Mouse (Mus musculus) retina, postnatal 7 days (tissue): Measurements from ENCODE around the gene Tnpo2.

Source experiments
- DNase-seq: peaks from one replicate; pipeline ENCODE4 v3.0.0-alpha.2; 2012; ENCODE audit warnings: low read depth, low spot score

Gene Tnpo2

GRCm38 (mm10) chr8:85027516-85027855 lies 9.2 kb upstream of the Tnpo2 start:
- no peak for DNase-seq

DNA sequence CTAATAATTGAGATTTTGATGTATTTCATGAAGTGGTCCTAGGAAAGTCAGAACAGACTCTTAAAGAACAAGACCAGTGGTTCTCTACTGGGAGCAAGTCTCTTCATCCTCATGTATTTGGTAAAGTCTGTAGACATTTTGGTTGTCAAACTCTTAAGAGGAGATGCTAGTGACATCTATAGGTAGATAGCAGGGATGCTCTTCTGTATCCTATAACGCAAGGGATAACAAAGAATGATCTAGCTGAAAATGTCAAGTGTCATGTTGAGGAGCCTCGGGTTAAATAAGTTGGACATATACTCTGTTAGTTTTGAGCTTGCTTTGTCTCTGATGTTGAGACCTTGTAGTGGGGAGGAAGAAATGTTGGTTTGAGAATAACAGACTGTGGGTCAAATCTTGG lies 8.8 kb upstream of the Tnpo2 start:
- DNase-seq = no peak

DNA sequence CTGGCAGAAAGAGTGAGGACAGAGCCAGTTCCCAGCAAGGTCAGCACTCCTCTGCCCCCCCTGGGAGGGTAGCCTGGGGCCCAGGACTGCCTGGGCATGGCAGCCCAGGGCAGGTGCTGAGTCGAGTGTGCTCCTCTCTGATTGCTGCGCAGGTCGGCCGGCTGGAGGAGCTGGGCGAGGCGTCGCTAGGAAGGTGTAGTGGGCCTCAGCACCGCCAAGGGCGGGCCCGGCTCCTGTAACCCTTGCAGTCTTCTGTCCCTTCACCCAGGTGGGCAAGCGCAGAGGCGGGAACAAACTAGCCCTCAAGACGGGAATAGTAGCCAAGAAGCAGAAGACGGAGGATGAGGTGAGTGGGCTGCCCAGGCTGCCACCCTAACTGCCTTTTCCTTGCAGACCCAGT lies 7.4 kb upstream of the Tnpo2 start:
- DNase-seq = no peak

- no peak for DNase-seq
Measured at GRCm38 (mm10) chr8:85032622-85033311, 3.9 kb upstream of the Tnpo2 start.

GRCm38 (mm10) chr8:85033867-85034266 lies 2.8 kb upstream of the Tnpo2 start:
- no peak for DNase-seq

DNA sequence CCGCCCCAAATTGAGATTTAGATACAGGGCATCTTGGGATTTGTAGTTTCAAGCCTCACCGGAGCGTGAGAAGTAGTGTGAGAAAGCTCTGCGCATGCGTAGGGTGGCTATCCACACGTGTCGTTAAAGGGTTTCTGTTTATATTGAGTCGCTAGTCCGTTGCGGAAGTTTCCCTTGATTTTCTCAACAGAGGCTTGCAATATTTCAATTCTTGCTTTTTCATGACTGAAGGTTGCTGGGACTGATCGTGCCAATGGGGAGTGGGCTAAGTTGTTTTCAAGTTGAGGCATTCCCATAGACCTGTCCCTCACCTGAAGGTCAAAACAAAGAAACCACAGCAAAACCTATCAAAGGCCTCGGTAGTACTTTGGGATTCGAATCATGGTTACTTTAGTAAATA lies 2.0 kb upstream of the Tnpo2 start:
- DNase-seq = no peak

DNA sequence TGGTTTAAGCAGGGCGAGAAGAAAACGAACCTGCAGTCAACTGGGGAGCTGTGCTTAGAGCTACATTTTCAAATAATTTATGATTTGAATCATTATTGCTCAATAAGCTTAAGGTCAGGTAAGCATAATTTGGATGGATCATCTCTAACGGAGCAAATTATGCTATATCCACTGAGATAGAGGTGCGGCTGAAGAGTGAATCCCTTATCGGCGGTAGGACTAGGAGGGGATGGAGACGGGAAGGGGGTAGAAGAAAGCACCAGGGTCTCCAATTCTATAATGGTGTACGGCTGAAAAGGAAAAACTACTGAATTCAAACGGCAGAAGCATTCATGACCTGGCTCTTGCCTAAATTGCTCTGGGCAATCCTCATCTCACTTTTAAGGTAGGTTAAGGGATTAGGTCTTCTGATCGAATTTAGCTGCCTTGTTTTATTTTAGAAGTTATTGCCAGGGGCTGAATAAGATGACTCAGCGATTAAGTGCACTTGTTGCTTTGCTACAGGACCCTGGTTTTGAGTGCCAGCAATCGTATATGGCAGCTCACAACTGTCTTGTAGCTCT lies 1.5 kb upstream of the Tnpo2 start:
- no peak for DNase-seq

- DNase-seq = no peak
Measured at GRCm38 (mm10) chr8:85035728-85036310, 896 bp upstream of the Tnpo2 start.

DNA sequence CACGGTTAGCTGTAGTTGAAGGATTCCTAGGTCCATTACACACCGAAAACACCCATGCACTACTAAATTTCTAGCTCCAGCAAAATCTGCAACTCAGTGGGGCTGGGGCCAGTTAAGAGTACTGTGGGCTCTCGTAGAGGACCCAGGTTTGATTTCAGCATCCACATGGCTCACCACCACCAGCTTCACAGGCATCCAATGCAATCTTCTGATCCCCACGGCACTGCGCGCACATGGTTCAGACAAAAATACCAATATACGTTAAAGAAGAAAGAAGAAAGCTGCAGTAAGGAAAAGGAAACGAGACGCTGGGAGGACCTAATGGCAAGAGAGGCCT lies 366 bp upstream of the Tnpo2 start:
- DNase-seq = no peak

DNA sequence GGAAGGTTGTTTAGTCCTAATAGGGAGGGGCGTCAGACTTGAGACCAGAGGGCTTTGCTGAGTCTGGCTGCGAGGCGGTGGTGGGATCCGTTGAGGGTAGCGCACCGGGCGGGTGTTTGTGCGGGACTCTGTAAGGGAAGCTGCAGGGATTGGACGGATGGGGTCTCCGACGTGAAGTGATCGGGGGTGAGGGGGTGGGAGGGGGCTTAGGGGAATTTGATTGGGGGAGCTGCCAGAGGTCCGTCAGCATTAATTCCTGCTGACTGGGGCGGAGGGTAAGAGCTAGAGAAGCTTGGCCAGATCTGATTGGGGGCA lies 608 bp downstream of the Tnpo2 start:
- DNase-seq = peak; percentile 43

DNA sequence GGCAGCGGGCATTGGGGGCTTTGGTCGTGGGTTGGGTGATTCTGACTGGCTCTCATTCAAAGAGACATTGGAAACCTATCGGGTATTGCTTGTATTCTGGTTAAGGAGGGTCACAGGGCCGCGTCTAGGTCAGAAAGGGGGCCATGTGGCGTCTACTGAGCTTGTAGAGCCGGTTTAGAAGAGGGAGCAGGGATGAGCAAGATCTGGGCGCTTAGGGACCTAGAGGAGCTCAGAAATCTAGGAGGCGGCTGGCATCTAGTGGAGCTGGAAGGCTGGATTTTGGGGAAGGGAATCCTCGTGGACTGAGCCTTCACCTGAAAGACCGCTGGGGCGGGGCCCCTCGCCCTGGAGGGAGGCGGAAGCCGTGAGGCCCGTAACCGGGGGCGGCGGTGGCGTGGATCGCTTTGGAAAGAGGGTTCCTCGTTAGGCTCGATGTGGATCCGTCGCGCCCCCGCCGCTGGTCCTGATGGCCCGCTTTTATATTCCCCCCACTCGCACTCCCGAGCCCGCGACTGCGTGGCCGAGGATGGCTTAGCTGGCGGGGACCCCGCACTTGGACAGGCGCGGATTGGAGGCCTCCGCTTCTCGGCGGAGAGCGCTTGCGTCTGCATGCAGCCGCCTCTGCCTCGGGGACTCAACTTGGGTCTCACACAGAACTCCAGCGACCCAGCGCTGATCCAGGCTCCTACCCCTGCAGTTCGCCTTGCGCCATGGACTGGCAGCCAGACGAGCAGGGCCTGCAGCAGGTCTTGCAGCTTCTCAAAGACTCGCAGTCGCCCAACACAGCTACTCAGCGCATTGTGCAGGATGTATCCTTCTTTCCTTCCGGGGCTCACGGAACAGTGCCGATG lies 1.2 kb downstream of the Tnpo2 start:
- DNase-seq = no peak

- no peak for DNase-seq
Measured at GRCm38 (mm10) chr8:85043619-85044018, 6.9 kb downstream of the Tnpo2 start.

- no peak for DNase-seq
Measured at GRCm38 (mm10) chr8:85057367-85057766, 20.7 kb downstream of the Tnpo2 start.

- DNase-seq = peak; percentile 92
Measured at GRCm38 (mm10) chr8:85059879-85060616, 23.3 kb downstream of the Tnpo2 start, which contains the start of gene Fbxw9. Fbxw9 (plus strand) TSS chr8:85060055.

DNA sequence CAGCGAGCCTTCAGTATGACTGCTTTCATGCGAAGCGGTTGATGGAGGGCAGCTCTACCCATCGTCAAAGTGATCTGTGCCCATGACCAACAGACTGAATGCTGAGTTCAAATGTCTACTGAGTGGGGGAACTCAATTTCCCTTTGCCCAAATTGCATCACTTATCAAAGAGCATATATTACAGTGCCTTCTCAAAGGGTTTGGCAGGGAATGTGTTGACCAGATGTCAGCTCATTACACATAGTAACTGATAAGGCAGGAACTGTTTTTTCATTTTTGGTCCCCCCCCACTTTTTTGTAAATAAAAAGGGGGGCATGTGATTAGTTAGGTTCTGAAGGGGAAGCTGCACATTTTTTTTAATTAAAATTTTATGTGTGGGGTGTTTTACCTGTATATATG lies 25.9 kb downstream of the Tnpo2 start:
- DNase-seq = no peak

DNA sequence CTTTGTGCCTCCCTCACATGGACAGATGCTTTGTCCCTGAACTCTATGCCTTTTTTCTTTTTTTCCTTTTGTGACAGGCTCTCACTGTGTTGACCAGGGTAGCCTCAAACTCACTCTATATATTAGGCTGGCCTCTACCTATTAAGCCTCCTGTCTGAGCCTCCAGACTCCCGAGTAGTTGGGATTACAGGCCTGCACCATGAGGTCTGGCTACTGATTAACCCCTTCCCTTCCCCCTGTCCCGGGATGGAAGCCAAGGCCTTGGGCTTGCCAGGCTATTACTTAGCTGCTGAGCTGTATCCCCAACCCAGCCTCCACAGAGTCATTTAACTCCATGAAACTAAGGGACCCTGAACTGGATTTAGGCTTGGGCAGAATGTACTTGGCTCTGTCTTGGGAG lies 28.5 kb downstream of the Tnpo2 start:
- no peak for DNase-seq

- DNase-seq = no peak
Measured at GRCm38 (mm10) chr8:85067155-85067554, 30.4 kb downstream of the Tnpo2 start.

DNA sequence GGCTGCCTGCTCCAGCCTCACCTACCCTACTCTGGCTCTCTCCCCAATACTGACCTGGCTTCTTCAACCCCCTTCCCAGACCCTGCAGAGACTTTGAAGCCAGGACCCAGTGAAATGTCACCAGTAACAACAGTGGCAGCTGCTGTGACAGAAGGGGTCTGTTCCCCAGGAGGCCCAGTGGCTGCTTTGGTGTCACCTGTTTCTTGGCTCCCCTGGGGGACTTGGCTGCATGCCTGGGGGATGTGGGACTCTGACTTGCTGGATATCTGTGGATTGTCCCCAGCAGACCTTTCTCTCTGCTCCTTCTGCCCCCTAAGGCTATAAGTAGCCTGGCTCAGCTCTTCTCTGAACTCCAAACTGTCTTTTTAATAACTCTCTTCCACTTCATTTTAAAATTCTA lies 31.3 kb downstream of the Tnpo2 start, which contains the start of gene Gm5741:
Gene Gm5741, minus strand, starts transcription at position 1 of the 400 bp plus-strand sequence.
- DNase-seq = no peak

DNA sequence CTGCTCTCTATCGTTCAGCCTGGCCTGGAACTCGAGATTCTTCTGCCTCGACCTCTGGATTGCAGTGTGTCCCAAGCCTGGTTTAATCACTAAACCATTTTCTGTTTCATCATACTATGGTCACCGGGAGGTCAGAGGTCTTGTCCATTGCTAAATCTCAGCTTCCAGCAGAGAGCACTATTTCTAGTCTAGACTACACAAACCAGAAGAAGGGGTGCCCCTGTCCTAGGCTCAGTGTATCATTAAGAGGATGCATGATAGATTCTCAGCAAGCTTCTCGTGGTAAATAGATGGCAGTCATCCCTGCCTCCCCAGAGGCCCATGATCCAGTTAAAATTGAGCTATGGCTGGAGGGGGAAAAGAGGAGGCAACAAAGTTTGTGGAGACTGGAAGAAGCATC lies 34.3 kb downstream of the Tnpo2 start:
- no peak for DNase-seq

DNA sequence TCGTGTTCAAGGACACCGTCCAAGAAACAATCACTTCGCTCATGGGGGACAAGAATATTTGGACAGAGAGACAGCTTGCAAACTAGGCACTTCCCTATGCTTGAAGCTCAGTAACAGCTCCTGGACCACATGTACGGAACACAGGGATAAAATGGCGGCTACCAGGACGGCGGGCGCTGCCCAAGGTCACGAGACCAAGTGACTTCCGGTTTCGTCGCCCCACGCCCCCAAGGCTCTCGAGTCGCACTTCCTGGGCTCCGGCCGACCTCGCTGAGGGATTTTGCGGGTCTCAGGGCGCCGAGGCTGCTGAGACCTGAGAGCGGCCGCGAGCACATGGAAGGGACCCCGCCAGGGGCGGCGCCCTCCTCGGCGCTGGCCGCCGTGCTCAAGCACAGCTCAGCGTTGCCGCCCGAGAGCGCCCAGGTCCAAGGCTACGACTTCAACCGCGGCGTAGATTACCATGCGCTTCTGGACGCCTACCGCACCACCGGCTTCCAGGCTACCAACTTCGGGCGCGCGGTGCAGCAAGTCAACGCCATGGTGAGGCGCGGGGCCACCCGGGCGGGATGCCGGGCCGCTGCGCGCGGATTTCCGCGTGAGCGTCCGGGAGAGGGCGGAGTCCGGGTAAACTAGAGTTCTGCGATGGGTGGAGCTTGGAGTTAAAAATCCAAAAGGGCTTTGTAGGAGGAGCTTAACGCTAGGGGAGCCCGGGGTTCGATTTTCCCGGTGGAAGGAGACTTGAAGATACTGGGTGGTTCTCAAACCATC lies 35.0 kb downstream of the Tnpo2 start, which contains the start of gene Dhps:
Gene Dhps, plus strand, starts transcription at position 244 of the 768 bp plus-strand sequence.
- DNase-seq = peak; percentile 81

GRCm38 (mm10) chr8:85072364-85072929 lies 35.7 kb downstream of the Tnpo2 start:
- no peak for DNase-seq
